9 mouse cellular contexts compared by ENCODE assay signal in the genomic region with DNA sequence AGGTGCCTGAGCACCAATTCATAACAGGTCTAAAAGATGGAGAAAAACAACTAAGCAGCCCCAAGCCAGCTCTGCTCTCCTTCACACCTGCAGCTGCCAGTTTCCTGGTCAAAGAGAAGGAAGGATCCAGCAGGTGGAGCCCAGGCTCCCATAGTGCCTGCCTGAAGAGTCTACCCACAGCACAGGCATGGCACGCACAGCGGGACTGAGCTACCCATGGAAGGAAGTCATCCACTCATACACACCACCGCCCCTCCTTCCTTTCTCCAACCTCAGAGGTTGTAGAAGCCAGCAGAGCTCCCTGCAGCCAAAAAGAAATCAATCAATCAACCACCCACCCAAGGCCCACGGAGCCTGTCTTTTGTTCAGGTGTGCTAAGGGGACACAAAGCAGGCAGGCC.
DNase-seq lines count a peak whose midpoint lies in the region; ATAC-seq and TF ChIP-seq lines count a peak whose summit lies in the region.
"Had no signal": no experiment of that assay in that cellular context is flagged by ENCODE, and none has a peak within 500 bp of the region (broad histone marks: within the 10 kb centered on the region; RNA-seq: fewer than 3 reads in every experiment).

No protein-coding gene starts in this region.

- no peak overlapping the region for H3K4me3 ChIP-seq in heart, postnatal 0 days (ENCODE audit: low read depth, low read length)
- H3K4me3 ChIP-seq in liver, postnatal 0 days (ENCODE audit: low read depth, low read length), result no peak overlapping the region
- no peak overlapping the region for H3K4me3 ChIP-seq in liver, embryonic 11.5 days (ENCODE audit: low read depth, low read length)
- H3K4me3 ChIP-seq: erythroblast, embryonic 14.5 days; myocyte had no signal

- H3K36me3 ChIP-seq in heart, postnatal 0 days (replicated peaks; ENCODE audit: control insufficient read depth, insufficient read depth, low read length), result no peaks in the 10 kb centered on the region
- no peaks in the 10 kb centered on the region for H3K36me3 ChIP-seq in liver, postnatal 0 days (replicated peaks; ENCODE audit: insufficient read depth, low read length)
- no peaks in the 10 kb centered on the region for H3K36me3 ChIP-seq in liver, embryonic 11.5 days (ENCODE audit: control insufficient read depth, insufficient read depth, low read length)

- no peak for DNase-seq in heart, postnatal 0 days (ENCODE audit: low spot score)
- DNase-seq in heart, adult 9 months (ENCODE audit: low spot score in 2 of 2), result no peak
- no peak for DNase-seq in liver, postnatal 0 days
- no peak for DNase-seq in liver, embryonic 11.5 days (ENCODE audit: low spot score)
- DNase-seq in kidney, postnatal 14 days, result peak; percentile 15
- peak; percentile 63 for DNase-seq in lung, postnatal 36 days
- no peak for DNase-seq in gastrocnemius, postnatal 14 days

- no peaks in the 10 kb centered on the region for H3K4me1 ChIP-seq in heart, postnatal 0 days (ENCODE audit: control insufficient read depth, insufficient read depth)
- no peaks in the 10 kb centered on the region for H3K4me1 ChIP-seq in liver, postnatal 0 days (ENCODE audit: insufficient read depth)
- no peaks in the 10 kb centered on the region for H3K4me1 ChIP-seq in liver, embryonic 11.5 days (replicated peaks; ENCODE audit: control insufficient read depth, insufficient read depth, low read length)

- TF ChIP-seq EP300 in heart, postnatal 0 days (IDR thresholded peaks at IDR 0.05; ENCODE audit: low read depth), result no peak
- no peak for TF ChIP-seq EP300 in liver, postnatal 0 days (IDR thresholded peaks at IDR 0.05; ENCODE audit: low read depth)

- intact Hi-C loops in gastrocnemius, postnatal 14 days (cut with DNase I; ENCODE audit: low total_unique reads), result no loop called here

- H3K9me3 ChIP-seq in heart, postnatal 0 days (replicated peaks; ENCODE audit: control insufficient read depth, low read length), result no peaks in the 10 kb centered on the region
- no peaks in the 10 kb centered on the region for H3K9me3 ChIP-seq in liver, postnatal 0 days (ENCODE audit: low read length)
- no peaks in the 10 kb centered on the region for H3K9me3 ChIP-seq in liver, embryonic 11.5 days (ENCODE audit: control insufficient read depth, low read length)

- H3K9ac ChIP-seq in heart, postnatal 0 days (replicated peaks; ENCODE audit: low read depth, low read length), result no peak overlapping the region
- no peak overlapping the region for H3K9ac ChIP-seq in liver, postnatal 0 days (replicated peaks)
- H3K9ac ChIP-seq in liver, embryonic 11.5 days (ENCODE audit: low read depth, low read length), result no peak overlapping the region

- no peak overlapping the region for H3K27ac ChIP-seq in heart, postnatal 0 days (ENCODE audit: low read depth)
- H3K27ac ChIP-seq in liver, postnatal 0 days (ENCODE audit: low read depth), result no peak overlapping the region
- H3K27ac ChIP-seq in liver, embryonic 11.5 days (ENCODE audit: low read depth, low read length), result no peak overlapping the region

- H3K27me3 ChIP-seq in heart, postnatal 0 days (ENCODE audit: control insufficient read depth, insufficient read depth, low read length), result peaks cover 32% of the 10 kb centered on the region; the same call in 1 of the 2 replicates
- no peaks in the 10 kb centered on the region for H3K27me3 ChIP-seq in liver, postnatal 0 days (ENCODE audit: insufficient read depth, low read length)
- H3K27me3 ChIP-seq in liver, embryonic 11.5 days (replicated peaks; ENCODE audit: control insufficient read depth, insufficient read depth, low read length), result no peaks in the 10 kb centered on the region

- peak; percentile 36 for TF ChIP-seq CTCF in heart, postnatal 0 days (IDR thresholded peaks at IDR 0.05; ENCODE audit: low read depth)
- TF ChIP-seq CTCF in liver, postnatal 0 days (IDR thresholded peaks at IDR 0.05; ENCODE audit: low read depth), result peak; percentile 30

- 76% methylated on average over 4 of the region's 4 CpGs for WGBS in heart, postnatal 0 days
- 27% methylated on average over 4 of the region's 4 CpGs for WGBS in liver, postnatal 0 days (ENCODE audit: insufficient replicate concordance)
- 55% methylated on average over 4 of the region's 4 CpGs for WGBS in liver, embryonic 11.5 days

- H3K4me2 ChIP-seq in heart, postnatal 0 days (ENCODE audit: low read depth, low read length), result no peak overlapping the region
- no peak overlapping the region for H3K4me2 ChIP-seq in liver, postnatal 0 days (ENCODE audit: low read depth, low read length)
- H3K4me2 ChIP-seq in liver, embryonic 11.5 days, result no peak overlapping the region

- ATAC-seq in heart, postnatal 0 days (ENCODE audit: insufficient read depth, low read depth), result no peak
- no peak for ATAC-seq in liver, postnatal 0 days
- no peak for ATAC-seq in liver, embryonic 11.5 days (replicated peaks; ENCODE audit: low FRiP score)

Comparison
In these comparisons a context has a peak if more than half of its experiments do, and no peak if none do; other contexts are left out.
1. DNase-seq: peak in kidney, postnatal 14 days (single experiment) and lung, postnatal 36 days (single experiment); none in heart, postnatal 0 days (single experiment), heart, adult 9 months (0 of 2), liver, postnatal 0 days (single experiment), liver, embryonic 11.5 days (single experiment) and gastrocnemius, postnatal 14 days (single experiment).